Mouse (Mus musculus) lung, embryonic 14.5 days (tissue): Measurements from ENCODE around the gene Dync1h1. TPM values are rescaled to one million over a fixed set of nuclear protein-coding genes. Genes with fewer than 3 reads are reported as not detected.
A peak's percentile ranks its signal among the peaks of the same experiment; 100 is the strongest.

Source experiments
- ATAC-seq: fragments of 200-750 bp; cut with Nextera tagmentation; 2 replicates; pipeline ENCODE4 v1.8.0; 2017; ENCODE audit warnings: mild to moderate bottlenecking, moderate TSS enrichment, moderate library complexity; ENCODE audit not compliant: insufficient read depth
- DNase-seq: peaks from one replicate; pipeline ENCODE4 v3.0.0-alpha.2; 2015
- H3K27ac ChIP-seq: fragments of 300-500 bp; sonication (generic); 2 replicates; pipeline ENCODE4 v1.5.1; 2014; ENCODE audit warnings: low read depth, mild to moderate bottlenecking, moderate library complexity
- H3K27me3 ChIP-seq: fragments of 300-500 bp; sonication (generic); 2 replicates; pipeline ENCODE4 v1.6.1; 2014; ENCODE audit warnings: low read length, control low read depth; ENCODE audit not compliant: insufficient read depth
- H3K36me3 ChIP-seq: fragments of 300-500 bp; sonication (generic); 2 replicates; pipeline ENCODE4 v1.6.1; 2014; ENCODE audit warnings: control low read depth; ENCODE audit not compliant: insufficient read depth
- H3K4me1 ChIP-seq: fragments of 300-500 bp; sonication (generic); 2 replicates; pipeline ENCODE4 v1.6.1; 2014; ENCODE audit warnings: antibody characterized with exemption, control low read depth; ENCODE audit not compliant: insufficient read depth
- H3K4me2 ChIP-seq: fragments of 300-500 bp; sonication (generic); 2 replicates; pipeline ENCODE4 v1.6.1; 2014; ENCODE audit warnings: mild to moderate bottlenecking
- H3K4me3 ChIP-seq: fragments of 300-500 bp; sonication (generic); 2 replicates; pipeline ENCODE4 v1.5.1; 2014; ENCODE audit warnings: low read depth, low read length
- H3K9ac ChIP-seq: fragments of 300-500 bp; sonication (generic); 2 replicates; pipeline ENCODE4 v1.6.1; 2014
- H3K9me3 ChIP-seq: fragments of 300-500 bp; sonication (generic); 2 replicates; pipeline ENCODE4 v1.6.1; 2016; ENCODE audit warnings: low read depth, low read length, control low read depth
- CTCF ChIP-seq: IDR thresholded peaks from 2 replicates; pipeline ENCODE4 v1.5.1; 2016; ENCODE audit warnings: antibody characterized with exemption, low read depth
- WGBS: fragments of 180-500 bp; shearing (Covaris S2); extraction: QIAGEN DNeasy Blood & Tissue Kit; methylation state at CpG from one replicate; pipeline ENCODE4 v1.1.7; 2014; 5-methylcytosine and 5-hydroxymethylcytosine counted together
- polyA plus RNA-seq: library from polyadenylated mRNA; unstranded; fragments of >200 nt; fragmentation: Nextera tagmentation; extraction: Ambion mirVana; gene quantifications from 2 replicates; pipeline ENCODE4 v1.2.1, GENCODE M21; 2014

Gene Dync1h1
- polyA plus RNA-seq, 1 experiment from 2014 or later, result 72.3 TPM

- ATAC-seq, result peak; percentile 7
- WGBS, result under 1% methylated on average over 55 of the region's 55 CpGs
- DNase-seq, result peak; percentile 74
Measured at GRCm38 (mm10) chr12:110695676-110696171, 94.5 kb downstream of the Dync1h1 start.

GRCm38 (mm10) chr12:110696173-110696974, 95.1 kb downstream of the Dync1h1 start:
- Histone ChIP-seq H3K4me1 (peaks cover 10% of the 10 kb centered on the region; the same call in 1 of the 2 replicates), H3K9me3 (no peaks in the 10 kb centered on the region), H3K27me3 (no peaks in the 10 kb centered on the region), H3K36me3 (peaks cover 32% of the 10 kb centered on the region), H3K27ac (peak overlapping the region; percentile 94), H3K4me2 (peak overlapping the region; percentile 90), H3K4me3 (peak overlapping the region; percentile 100), H3K9ac (peak overlapping the region; percentile 99)
- peak; percentile 99 for DNase-seq
- TF ChIP-seq CTCF, result no peak
- ATAC-seq, result peak; percentile 95
- under 1% methylated on average over 89 of the region's 89 CpGs for WGBS

More at GRCm38 (mm10) chr12:110695676-110696171, 94.5 kb downstream of the Dync1h1 start:
- peak overlapping the region; percentile 99 for H3K9ac ChIP-seq
- no peak for TF ChIP-seq CTCF
- H3K9me3 ChIP-seq, result no peaks in the 10 kb centered on the region
- peaks cover 10% of the 10 kb centered on the region; the same call in 1 of the 2 replicates for H3K4me1 ChIP-seq
- H3K27me3 ChIP-seq, result no peaks in the 10 kb centered on the region
- peak overlapping the region; percentile 94 for H3K27ac ChIP-seq
- peaks cover 34% of the 10 kb centered on the region for H3K36me3 ChIP-seq
- H3K4me3 ChIP-seq, result peak overlapping the region; percentile 100
- peak overlapping the region; percentile 70 for H3K4me2 ChIP-seq

GRCm38 (mm10) chr12:110696975-110697400, 95.7 kb downstream of the Dync1h1 start:
- ATAC-seq (no peak), DNase-seq (no peak)
- H3K4me2 ChIP-seq, result peak overlapping the region; percentile 90
- peaks cover 10% of the 10 kb centered on the region; the same call in 1 of the 2 replicates for H3K4me1 ChIP-seq
- H3K27me3 ChIP-seq, result no peaks in the 10 kb centered on the region
- no peak for TF ChIP-seq CTCF
- 41% methylated on average over 9 of the region's 9 CpGs for WGBS
- peak overlapping the region; percentile 100 for H3K4me3 ChIP-seq
- H3K9me3 ChIP-seq, result no peaks in the 10 kb centered on the region
- peak overlapping the region; percentile 79 for H3K9ac ChIP-seq
- peaks cover 25% of the 10 kb centered on the region for H3K36me3 ChIP-seq
- H3K27ac ChIP-seq, result peak overlapping the region; percentile 84

- Histone ChIP-seq H3K27me3 (no peaks in the 10 kb centered on the region), H3K27ac (no peak overlapping the region), H3K36me3 (peaks cover 22% of the 10 kb centered on the region), H3K4me3 (peak overlapping the region; percentile 100; the same call in 1 of the 2 replicates), H3K4me2 (peak overlapping the region; percentile 90; the same call in 1 of the 2 replicates), H3K9me3 (no peaks in the 10 kb centered on the region), H3K9ac (no peak overlapping the region), H3K4me1 (peaks cover 10% of the 10 kb centered on the region; the same call in 1 of the 2 replicates)
- DNase-seq (no peak), ATAC-seq (no peak)
- no peak for TF ChIP-seq CTCF
- 60% methylated on average over 5 of the region's 5 CpGs for WGBS
Measured at GRCm38 (mm10) chr12:110697457-110697856, 96.2 kb downstream of the Dync1h1 start.

GRCm38 (mm10) chr12:110698080-110698479, 96.8 kb downstream of the Dync1h1 start:
- TF ChIP-seq CTCF, result no peak
- H3K36me3 ChIP-seq, result peaks cover 17% of the 10 kb centered on the region
- DNase-seq, result no peak
- H3K4me1 ChIP-seq, result peaks cover 10% of the 10 kb centered on the region; the same call in 1 of the 2 replicates
- H3K4me2 ChIP-seq, result no peak overlapping the region
- H3K4me3 ChIP-seq, result no peak overlapping the region
- WGBS, result 81% methylated on average over 1 of the region's 1 CpGs
- ATAC-seq, result no peak
- no peak overlapping the region for H3K9ac ChIP-seq
- H3K27me3 ChIP-seq, result no peaks in the 10 kb centered on the region
- no peak overlapping the region for H3K27ac ChIP-seq
- H3K9me3 ChIP-seq, result no peaks in the 10 kb centered on the region

GRCm38 (mm10) chr12:110698523-110699170, 97.4 kb downstream of the Dync1h1 start:
- Histone ChIP-seq H3K4me1 (peaks cover 10% of the 10 kb centered on the region; the same call in 1 of the 2 replicates), H3K36me3 (peaks cover 12% of the 10 kb centered on the region), H3K9me3 (no peaks in the 10 kb centered on the region), H3K4me2 (peak overlapping the region; percentile 34), H3K27me3 (no peaks in the 10 kb centered on the region), H3K9ac (no peak overlapping the region), H3K4me3 (no peak overlapping the region), H3K27ac (no peak overlapping the region)
- TF ChIP-seq CTCF, result no peak
- 35% methylated on average over 15 of the region's 15 CpGs for WGBS
- no peak for DNase-seq
- ATAC-seq, result no peak

- Histone ChIP-seq H3K4me1 (peaks cover 10% of the 10 kb centered on the region; the same call in 1 of the 2 replicates), H3K9ac (no peak overlapping the region), H3K4me3 (no peak overlapping the region), H3K36me3 (peaks cover 9% of the 10 kb centered on the region), H3K27me3 (no peaks in the 10 kb centered on the region), H3K4me2 (peak overlapping the region; percentile 34), H3K27ac (no peak overlapping the region), H3K9me3 (no peaks in the 10 kb centered on the region)
- DNase-seq (no peak), ATAC-seq (no peak)
- no peak for TF ChIP-seq CTCF
- WGBS, result 52% methylated on average over 2 of the region's 2 CpGs
Measured at GRCm38 (mm10) chr12:110699171-110699547, 97.9 kb downstream of the Dync1h1 start.
